Mouse (Mus musculus): Measurements from ENCODE around the gene Kif5c. TPM values are rescaled to one million over a fixed set of nuclear protein-coding genes. Genes with fewer than 3 reads are reported as not detected.

Gene Kif5c
- polyA plus RNA-seq (2012; rRNA removed): 1.9 and 5.7 TPM in 2 replicates

GRCm38 (mm10) chr2:49618829-49619718 lies at the start of gene Kif5c:
TSS of gene Kif5c (plus strand) at chr2:49619298.
- no peak for DNase-seq (ENCODE audit: low read depth)

GRCm38 (mm10) chr2:49569862-49570777 lies 49.0 kb upstream of the Kif5c start:
- no peak for DNase-seq (ENCODE audit: low read depth)

GRCm38 (mm10) chr2:49570778-49571101 lies 48.4 kb upstream of the Kif5c start:
- DNase-seq (ENCODE audit: low read depth): no peak

DNA sequence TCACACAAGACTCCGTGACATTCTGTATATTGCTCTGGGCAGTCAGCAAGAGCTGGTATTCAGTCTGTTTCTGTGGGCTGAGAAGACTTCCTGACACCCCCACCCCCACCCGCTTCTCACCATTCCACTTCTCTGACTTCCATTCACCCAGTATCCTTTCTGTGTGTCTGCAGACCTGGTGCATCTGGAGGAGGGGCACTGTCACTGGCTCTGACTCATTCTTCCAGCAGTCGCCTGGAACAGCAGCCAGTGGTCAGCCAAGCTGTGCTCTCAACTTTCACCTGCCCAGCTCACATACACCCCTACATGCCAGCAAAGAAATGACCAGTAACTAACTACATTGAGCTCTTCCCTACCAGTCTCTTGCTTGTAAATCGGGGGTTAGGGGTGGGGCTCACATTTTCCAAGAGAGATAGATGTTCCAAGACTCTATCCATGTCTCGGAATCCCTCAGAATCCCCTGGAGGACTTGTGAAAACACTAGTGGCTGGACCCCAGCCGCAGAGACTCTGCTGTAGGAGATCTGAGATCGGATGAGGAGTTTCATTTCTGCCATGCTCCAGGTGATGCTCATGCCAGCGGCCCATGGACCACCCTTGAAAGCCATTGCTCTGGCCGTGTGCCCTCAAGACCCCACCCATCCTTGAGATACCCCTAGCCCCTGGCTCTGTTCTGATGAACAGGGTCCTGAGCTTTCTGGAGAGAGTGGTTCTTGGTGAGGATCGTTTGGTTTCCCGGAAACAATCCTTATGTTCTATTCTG lies 47.8 kb upstream of the Kif5c start:
- DNase-seq (ENCODE audit: low read depth): no peak

DNA sequence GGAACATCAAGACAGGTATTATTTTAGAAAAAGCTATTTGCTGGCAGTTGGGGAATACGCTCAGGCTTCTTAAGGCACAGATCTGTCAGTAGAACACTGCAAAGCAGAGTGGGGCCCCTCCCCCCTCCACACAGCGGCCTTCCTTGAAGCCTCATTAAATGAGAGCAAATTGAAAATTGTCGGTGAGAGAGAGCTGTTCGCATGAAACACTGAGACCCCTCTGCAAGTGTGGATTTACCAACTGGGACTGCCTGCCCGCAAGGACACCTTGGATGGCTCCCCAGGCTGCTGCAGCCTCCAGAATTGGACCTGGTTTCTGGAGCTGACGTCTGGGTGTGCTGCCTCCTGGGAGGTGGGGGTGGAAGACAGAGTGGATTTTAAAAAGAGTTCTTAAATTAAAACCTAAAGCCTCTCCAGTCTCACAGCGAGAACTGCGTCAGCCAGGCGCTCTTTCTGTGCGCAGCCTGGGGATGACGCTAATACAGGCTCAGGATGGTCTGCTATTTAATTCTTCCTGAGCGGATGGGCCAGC lies 46.9 kb upstream of the Kif5c start:
- no peak for DNase-seq (ENCODE audit: low read depth)

- DNase-seq (ENCODE audit: low read depth): no peak
Measured at GRCm38 (mm10) chr2:49572684-49573083, 46.4 kb upstream of the Kif5c start.

DNA sequence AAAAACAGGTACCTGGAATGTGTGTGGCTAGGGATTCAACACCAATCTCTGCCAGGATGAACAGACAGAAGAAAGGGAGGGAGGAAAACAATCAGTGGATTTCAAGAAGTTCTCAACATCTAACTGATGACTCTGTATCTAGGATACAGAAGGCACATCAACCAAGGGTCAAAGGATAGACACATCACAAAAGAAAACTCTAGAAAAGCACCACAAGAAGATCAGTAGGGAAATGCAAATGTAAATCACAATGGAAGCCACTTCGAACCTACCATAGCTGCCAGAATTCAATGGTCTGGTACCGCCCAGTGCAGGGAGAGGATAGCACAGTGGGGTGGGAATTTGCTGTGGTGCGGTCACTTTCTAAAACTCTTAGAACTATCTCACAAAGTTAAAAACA lies 45.8 kb upstream of the Kif5c start:
- DNase-seq (ENCODE audit: low read depth): no peak

GRCm38 (mm10) chr2:49580585-49580984 lies 38.5 kb upstream of the Kif5c start:
- DNase-seq (ENCODE audit: low read depth): no peak

DNA sequence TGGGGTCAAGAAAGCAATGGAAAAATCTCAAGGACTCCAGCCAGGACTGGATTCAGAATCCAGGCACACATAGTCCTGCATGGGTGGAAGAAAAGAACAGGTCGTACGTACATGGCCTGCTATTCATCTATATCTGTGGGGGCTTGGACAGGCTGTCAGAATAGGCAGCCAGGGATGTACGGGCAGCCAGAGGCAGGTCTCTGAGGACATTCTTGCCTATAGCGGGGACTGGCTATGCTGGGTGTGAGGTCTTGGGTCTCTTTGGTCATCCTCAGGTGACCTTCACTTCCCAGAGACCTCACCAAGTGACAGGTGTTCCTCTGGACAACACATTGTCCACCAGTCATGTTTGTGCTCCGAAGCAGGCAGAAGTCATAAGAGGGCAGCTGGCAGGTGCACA lies 36.6 kb upstream of the Kif5c start:
- no peak for DNase-seq (ENCODE audit: low read depth)

DNA sequence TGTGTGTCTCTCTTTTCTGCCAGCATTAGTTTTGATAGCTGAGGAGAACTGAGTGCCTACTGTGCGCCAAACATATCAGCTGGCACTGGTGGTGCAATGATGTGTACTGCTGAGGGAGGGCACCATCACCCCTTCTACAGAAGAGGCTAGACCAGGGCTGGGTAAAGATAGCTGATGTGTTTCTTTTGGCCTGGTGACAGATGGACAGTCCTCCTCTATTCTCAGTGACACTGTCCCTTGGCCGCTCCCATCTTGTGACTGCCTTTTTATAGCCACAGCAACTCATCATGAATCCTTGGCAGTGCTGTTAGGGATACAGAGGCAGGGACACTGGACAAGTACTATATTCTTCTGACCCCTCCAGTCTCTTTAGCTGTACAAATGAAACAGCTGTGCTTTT lies 35.8 kb upstream of the Kif5c start:
- DNase-seq (ENCODE audit: low read depth): no peak

GRCm38 (mm10) chr2:49590450-49590849 lies 28.6 kb upstream of the Kif5c start:
- no peak for DNase-seq (ENCODE audit: low read depth)

GRCm38 (mm10) chr2:49592926-49593325 lies 26.2 kb upstream of the Kif5c start:
- DNase-seq (ENCODE audit: low read depth): no peak

- no peak for DNase-seq (ENCODE audit: low read depth)
Measured at GRCm38 (mm10) chr2:49594886-49595285, 24.2 kb upstream of the Kif5c start.

DNA sequence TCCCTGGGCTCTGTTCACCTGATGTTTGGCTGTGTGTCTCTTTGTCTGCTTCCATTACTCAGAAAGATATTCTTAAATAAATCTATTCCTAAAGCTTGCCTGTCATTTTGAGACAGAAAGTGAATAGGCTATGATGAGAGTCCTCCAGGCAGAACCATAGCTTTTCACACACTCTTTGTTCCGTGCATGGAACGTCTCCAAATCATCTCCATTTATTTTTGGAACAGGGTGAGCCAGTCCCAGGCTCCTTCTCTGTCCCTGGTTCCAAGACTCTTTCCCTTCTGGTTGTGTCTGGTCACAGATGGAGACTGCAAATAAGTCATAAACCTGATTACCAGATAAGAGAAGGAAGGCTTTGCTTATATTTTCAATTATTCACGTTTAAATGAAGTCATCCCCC lies 22.8 kb upstream of the Kif5c start:
- no peak for DNase-seq (ENCODE audit: low read depth)

- peak; percentile 93 for DNase-seq (ENCODE audit: low read depth)
Measured at GRCm38 (mm10) chr2:49600021-49600681, 18.9 kb upstream of the Kif5c start.

DNA sequence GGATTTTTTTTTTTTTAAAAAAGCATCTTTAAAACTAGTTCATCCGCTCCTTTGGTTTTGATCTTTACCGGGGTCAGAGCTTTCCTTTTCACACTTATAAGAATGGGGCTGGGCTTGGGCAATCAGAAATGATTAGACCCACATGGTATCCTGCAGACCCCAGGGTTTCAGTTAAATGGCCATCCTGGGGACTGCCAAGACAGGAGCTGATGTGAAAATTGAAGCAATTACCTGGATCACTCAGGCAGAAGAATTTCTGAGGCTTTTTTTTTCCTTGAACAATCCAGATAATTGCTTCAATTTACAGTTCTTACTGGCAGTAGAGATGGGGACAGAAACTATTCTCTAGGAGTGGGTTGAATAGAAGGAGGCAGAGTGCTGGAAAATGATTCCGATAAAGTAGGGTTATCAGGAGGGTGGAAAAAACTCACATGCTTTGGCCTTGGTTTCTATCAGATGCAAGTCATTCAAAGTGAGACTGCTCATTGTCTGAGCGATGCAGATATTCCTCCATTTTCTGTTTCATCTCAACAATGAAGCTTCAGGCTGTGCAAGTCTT lies 16.2 kb upstream of the Kif5c start:
- no peak for DNase-seq (ENCODE audit: low read depth)

GRCm38 (mm10) chr2:49609611-49610010 lies 9.5 kb upstream of the Kif5c start:
- DNase-seq (ENCODE audit: low read depth): no peak

GRCm38 (mm10) chr2:49616765-49617164 lies 2.3 kb upstream of the Kif5c start:
- no peak for DNase-seq (ENCODE audit: low read depth)

DNA sequence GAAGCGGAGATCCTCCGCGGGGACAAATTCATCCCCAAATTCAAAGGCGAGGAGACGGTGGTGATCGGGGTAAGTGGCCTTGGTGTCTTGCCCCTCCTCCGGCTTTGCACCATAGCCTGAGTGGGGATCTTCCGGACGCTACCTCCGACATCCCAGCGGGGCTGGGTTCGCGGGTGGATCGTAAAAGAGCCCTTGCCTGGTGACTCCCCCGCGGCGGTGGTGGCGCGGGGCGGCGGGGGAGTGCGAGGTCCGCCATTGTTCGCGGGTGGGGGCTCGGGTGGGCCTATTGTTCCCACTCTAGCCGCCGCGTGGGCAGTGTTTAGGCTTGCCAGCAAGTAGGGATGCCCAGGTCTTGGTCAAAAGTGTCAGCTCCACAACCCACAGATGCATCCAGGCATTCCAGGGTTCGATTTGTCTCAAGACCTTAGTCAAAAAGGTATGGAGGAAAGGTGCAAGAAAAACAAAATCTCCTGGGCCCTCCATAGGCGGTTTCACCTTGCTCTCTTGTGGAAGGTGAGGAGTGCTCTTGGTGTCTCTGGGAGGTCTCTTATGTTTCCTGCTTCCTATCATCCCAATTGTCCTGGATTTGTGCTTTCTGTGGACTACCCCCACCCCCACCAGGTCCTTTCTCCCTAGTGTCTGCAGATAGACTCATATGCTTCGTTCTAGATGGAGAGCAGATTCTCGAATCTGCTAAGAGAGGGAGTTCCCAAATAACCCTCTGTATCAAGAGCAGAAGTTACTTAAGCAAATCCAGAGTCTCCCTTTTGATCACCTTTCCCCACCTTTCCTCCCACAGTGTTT lies 823 bp downstream of the Kif5c start:
- no peak for DNase-seq (ENCODE audit: low read depth)

DNA sequence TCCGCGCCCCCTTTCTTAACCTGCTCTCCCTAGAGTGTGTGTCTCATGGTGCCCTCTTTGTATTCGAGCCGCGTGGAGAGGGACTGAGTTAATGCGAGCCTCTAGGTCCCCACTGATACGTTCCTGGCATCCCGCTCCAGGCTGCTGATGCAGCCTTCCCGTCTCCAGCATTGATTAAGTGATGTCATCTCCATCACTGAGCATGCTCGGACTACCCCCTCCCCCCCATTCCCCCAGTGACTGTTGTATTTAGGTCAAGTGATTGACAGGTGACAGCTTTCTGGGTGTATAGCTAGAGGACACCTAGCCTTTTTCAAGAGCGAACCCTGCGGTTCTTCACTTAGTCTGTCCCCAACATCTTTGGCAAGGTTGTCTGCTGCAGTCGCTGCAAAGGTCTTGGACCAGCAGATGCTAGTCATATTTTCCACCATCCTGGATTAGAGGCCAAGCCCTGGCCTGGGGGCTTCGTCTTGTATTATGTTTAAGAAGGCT lies 1.6 kb downstream of the Kif5c start:
- no peak for DNase-seq (ENCODE audit: low read depth)
